Mouse (Mus musculus) gastrocnemius, adult 2 months (tissue): ENCODE data around the gene Zscan22. TPM values are rescaled to one million over a fixed set of nuclear protein-coding genes. Genes with fewer than 3 reads are reported as not detected.
"Not testable (repeated sequence)": the region's sequence is repeated elsewhere in the genome, so short reads cannot be mapped to it uniquely, and the experiment has no call there.

Source experiments
- DNase-seq: peaks from one replicate; pipeline ENCODE4 v3.0.0; 2022
- H3K27ac ChIP-seq: fragments of 200-600 bp; 2 replicates; pipeline ENCODE4 v1.8.1; 2022; ENCODE audit warnings: mild to moderate bottlenecking
- H3K4me3 ChIP-seq: fragments of 200-600 bp; 2 replicates; pipeline ENCODE4 v1.8.1; 2022; ENCODE audit warnings: mild to moderate bottlenecking, moderate library complexity
- CTCF ChIP-seq: fragments of 200-600 bp; IDR thresholded peaks from 2 replicates; pipeline ENCODE4 v1.8.1; 2022; ENCODE audit warnings: antibody characterized with exemption, mild to moderate bottlenecking, moderate library complexity
- intact Hi-C: fragments of 180-260 bp; cut with DNase I; formaldehyde crosslinking; loops from one replicate; pipeline ENCODE4 v1.15.1; 2025
- total RNA-seq, 2 experiments: library from RNA; stranded (reverse); gene quantifications; 2 replicates each; pipeline ENCODE4 v1.2.3; 2021

Zscan22 gene
- total RNA-seq, 2 experiments from 2014 or later: 3.7 to 4.4 TPM

DNA sequence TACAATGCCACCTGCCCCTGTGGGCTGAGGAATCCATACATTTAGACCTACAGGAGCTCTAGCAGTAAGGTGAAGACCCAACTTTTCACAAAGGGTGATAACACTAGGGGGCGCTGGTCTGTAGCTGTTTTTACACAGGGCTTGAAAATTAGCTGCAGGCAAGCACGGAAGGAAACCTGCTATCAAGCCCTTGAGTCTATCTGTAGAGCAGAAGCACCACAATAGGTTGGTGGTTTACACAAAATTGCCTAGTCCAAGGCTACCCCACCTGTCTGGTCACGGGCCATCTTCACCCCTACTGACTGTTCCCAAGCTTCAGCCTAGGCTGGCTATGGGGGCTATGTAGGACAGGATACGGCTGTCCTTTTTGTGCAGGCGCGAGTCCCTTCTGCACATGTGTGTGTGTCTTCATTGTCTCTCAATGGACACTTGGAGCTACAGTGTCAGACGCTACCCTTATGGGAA is 11.9 kb downstream of the Zscan22 start:
- intact Hi-C loops: loop anchor here (10.0 kb wide), 1 partner anchor 365 kb away; the partner anchor contains the start of genes Lig1 and Zswim9

DNA sequence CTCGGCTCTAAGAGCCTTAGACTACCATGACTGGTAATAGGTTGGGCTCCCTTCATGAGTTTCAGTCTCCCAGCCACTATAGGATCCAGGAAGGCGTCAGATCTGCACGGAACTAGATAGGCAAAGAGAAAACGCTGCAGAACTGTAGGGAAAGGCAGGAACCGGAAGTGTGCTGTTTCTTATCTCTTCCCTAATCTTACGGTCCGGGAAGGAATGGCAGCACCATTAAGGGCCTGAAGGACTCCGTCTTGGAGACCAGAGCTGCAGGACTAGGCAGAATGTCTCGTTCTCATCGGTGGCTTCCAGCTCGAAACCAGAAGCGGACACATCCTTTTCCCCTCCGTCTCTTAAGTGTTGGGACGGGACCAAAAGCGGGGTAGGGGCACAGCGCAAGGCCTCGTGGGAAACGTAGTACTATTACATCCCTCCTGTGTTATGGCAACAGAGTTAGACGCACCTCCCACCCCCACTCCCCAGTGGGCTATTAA is 12.6 kb downstream of the Zscan22 start:
- intact Hi-C loops: loop anchor here (1.0 to 5.0 kb wide), 2 partner anchors 99 to 137 kb away; no protein-coding TSS in a partner anchor
- no peak for TF ChIP-seq CTCF

More for the DNA sequence above, 11.9 kb downstream of the Zscan22 start:
- H3K4me3 ChIP-seq: peak overlapping the region; percentile 81
- peak; percentile 79 for TF ChIP-seq CTCF
- peak; percentile 77 for DNase-seq
- H3K27ac ChIP-seq: peak overlapping the region; percentile 95

DNA sequence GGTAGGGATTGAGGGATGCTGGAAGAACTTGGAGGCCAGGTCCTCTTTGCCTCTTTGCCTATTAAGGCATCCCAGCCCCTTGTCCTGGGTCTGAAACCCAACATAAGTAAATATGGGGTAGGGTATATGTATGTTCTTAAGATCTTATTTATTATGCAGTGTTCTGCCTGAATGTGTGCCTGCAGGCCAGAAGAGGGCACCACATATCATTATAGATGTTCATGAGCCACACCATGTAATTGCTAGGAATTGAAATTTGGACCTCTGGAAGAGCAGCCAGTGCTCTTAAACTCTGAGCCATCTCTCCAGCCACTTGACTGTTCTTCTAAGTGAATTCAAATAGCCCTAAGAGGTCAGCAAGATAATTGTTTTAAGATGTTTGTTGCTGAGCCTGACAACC is 15.9 kb downstream of the Zscan22 start:
- Histone ChIP-seq H3K4me3 (no peak overlapping the region), H3K27ac (no peak overlapping the region)
- intact Hi-C loops: loop anchor here (5.0 kb wide), 1 partner anchor 134 kb away; no protein-coding TSS in a partner anchor
- DNase-seq: no peak
- peak; percentile 51 for TF ChIP-seq CTCF

More for the DNA sequence above, 12.6 kb downstream of the Zscan22 start:
- DNase-seq: peak; percentile 65
- H3K4me3 ChIP-seq: peak overlapping the region; percentile 81
- H3K27ac ChIP-seq: peak overlapping the region; percentile 95

DNA sequence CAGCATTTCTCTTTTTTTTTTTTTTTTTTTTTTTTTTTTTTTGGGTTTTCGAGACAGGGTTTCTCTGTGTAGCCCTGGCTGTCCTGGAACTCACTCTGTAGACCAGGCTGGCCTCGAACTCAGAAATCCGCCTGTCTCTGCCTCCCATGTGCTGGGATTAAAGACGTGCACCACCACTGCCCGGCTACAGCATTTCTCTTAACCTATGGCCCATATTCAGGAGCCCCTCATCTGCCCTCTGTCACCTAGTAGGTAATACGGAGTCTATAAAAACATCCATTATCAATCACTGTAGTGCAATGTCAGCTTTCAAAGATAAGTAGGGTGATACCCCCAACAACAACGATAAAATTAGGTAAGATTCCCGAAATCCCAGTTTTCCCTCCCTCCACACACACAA is 22.9 kb downstream of the Zscan22 start:
- intact Hi-C loops: loop anchor here (5.0 kb wide), 3 partner anchors 42 to 443 kb away; partner anchors contain the start of genes Ube2m and Zfp606
- not testable (repeated sequence) for H3K4me3 ChIP-seq, DNase-seq, H3K27ac ChIP-seq

GRCm38 (mm10) chr7:12921318-12921704 is 23.7 kb downstream of the Zscan22 start:
- DNase-seq: no peak
- no peak for TF ChIP-seq CTCF
- intact Hi-C loops: loop anchor here (5.0 kb wide), 3 partner anchors 41 to 444 kb away; partner anchors contain the start of genes Ube2m and Zfp606
- Histone ChIP-seq H3K27ac (peak overlapping the region; percentile 98), H3K4me3 (peak overlapping the region; percentile 86)

DNA sequence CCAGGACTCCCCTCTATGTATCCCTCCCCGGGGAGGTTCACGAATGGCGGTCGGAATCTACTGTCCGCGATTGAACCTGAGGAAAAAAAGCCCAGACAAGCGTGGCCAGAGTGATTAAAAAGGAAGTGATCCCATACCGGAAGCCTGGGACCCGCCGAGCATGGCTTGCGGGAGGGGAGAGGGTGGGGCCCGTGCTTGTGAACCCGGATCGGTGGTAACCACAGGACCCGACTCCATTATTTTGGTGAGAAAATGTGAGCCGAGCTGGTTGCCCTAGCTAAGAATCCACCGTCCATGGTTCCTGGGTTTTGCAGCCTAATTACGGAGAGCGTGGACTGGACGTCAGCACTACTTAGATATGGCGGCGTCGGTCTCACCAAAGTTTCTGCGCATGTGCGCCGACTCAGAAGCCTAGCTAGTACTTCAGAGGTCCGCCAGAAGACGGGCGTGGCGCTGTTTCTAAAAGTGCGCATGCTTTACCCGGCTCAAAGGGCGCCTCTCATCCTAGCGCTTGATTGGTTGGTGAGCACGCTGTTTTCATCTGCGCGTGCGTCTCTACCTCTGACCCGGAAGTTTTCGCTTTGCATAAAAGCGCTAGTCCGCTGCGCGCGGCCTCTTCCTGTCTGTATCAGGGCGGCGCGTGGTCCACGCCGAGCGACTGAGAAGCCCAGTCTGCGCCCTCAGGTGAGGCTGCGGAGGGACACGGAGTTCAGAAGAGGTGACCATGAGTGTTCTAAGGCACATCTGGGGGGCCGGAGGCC is 24.3 kb downstream of the Zscan22 start, which contains the start of gene Rps5:
Gene Rps5 (plus strand): TSS at position 586 of the 761 bp plus-strand sequence.
- Histone ChIP-seq H3K4me3 (peak within 1 kb of the TSS; percentile 86), H3K27ac (peak within 1 kb of the TSS; percentile 98)
- intact Hi-C loops: loop anchor here (1.0 to 5.0 kb wide), 4 partner anchors 27 to 445 kb away; partner anchors contain the start of genes Ube2m and Zfp606
- peak; percentile 99 for DNase-seq
- peak; percentile 90 for TF ChIP-seq CTCF

DNA sequence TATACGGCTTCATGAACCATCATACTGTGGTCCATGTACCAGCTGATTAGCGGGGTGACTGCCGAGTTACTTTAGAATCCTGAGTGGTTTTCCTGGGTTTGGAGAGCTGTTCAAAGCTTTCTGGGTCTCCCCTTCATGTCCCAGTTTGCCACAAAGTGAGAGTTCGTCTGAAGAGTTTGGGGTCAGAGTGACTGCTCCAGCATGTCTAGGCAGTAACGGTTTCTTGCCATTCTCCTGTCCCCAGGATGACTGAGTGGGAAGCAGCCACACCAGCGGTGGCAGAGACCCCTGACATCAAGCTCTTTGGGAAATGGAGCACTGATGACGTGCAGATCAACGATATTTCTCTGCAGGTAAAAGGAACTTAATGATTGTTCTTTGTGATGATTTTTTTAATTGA is 25.1 kb downstream of the Zscan22 start:
- peak overlapping the region; percentile 98 for H3K27ac ChIP-seq
- intact Hi-C loops: loop anchor here (1.0 to 5.0 kb wide), 4 partner anchors 27 to 445 kb away; partner anchors contain the start of genes Ube2m and Zfp606

DNA sequence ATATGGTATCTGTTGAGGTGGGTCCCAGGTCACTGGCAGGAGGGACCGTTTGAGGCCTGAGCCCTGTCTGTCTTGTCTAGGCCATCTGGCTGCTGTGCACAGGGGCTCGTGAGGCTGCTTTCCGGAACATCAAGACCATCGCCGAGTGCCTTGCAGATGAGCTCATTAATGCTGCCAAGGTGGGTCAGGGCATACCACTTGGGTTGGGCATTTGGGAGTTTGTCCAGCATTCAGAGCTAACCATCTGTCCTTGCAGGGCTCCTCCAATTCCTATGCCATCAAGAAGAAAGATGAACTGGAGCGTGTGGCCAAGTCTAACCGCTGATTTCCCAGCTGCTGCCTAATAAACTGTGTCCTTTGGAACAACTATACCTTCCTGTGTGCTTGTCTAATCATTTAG is 28.7 kb downstream of the Zscan22 start:
- TF ChIP-seq CTCF: no peak
- H3K4me3 ChIP-seq: no peak overlapping the region
- DNase-seq: no peak
- intact Hi-C loops: no loop called here
- no peak overlapping the region for H3K27ac ChIP-seq

More for the DNA sequence above, 25.1 kb downstream of the Zscan22 start:
- DNase-seq: no peak
- H3K4me3 ChIP-seq: peak overlapping the region; percentile 86
- TF ChIP-seq CTCF: no peak

DNA sequence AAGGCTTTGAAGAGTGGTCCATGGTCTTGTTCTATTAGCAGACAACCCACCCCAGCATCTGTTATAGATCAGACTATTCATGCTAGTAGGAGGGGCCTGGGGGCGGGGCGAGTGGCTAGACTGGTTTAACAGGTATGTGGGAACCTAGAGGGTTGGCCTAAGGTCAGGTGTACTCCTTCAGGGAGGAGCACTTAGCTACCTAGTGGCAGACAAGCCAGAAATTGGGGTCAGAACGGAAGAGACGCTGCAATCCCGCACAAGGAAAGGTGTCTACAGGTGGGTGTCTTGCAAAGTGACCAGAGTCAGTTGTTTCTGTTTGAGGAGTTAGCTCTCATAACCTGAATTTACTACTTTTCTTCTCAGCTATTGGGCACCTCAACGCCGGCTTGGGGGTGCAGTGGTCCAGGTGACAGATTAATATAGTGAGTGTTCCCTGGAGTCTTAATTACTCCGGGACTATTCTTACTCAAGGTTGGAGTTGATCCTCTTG is 29.6 kb downstream of the Zscan22 start, which contains the start of gene Rnf225:
Gene Rnf225 (plus strand): TSS at position 226 of the 490 bp plus-strand sequence.
- DNase-seq: no peak
- Histone ChIP-seq H3K27ac (no peak within 1 kb of the TSS), H3K4me3 (peak within 1 kb of the TSS; percentile 55)
- TF ChIP-seq CTCF: no peak
- intact Hi-C loops: no loop called here

- no peak for TF ChIP-seq CTCF
- H3K4me3 ChIP-seq: peak overlapping the region; percentile 55
- intact Hi-C loops: no loop called here
- DNase-seq: peak; percentile 49
- no peak overlapping the region for H3K27ac ChIP-seq
Measured at GRCm38 (mm10) chr7:12927693-12928589, 30.3 kb downstream of the Zscan22 start.

GRCm38 (mm10) chr7:12933615-12934140 is 36.1 kb downstream of the Zscan22 start:
- intact Hi-C loops: no loop called here
- no peak overlapping the region for H3K27ac ChIP-seq
- no peak overlapping the region for H3K4me3 ChIP-seq
- TF ChIP-seq CTCF: no peak
- DNase-seq: no peak

GRCm38 (mm10) chr7:12934808-12935207 is 37.2 kb downstream of the Zscan22 start:
- no peak for DNase-seq
- no peak for TF ChIP-seq CTCF
- intact Hi-C loops: no loop called here
- H3K4me3 ChIP-seq: no peak overlapping the region
- no peak overlapping the region for H3K27ac ChIP-seq

GRCm38 (mm10) chr7:12937254-12937803 is 39.7 kb downstream of the Zscan22 start:
- DNase-seq, H3K4me3 ChIP-seq, H3K27ac ChIP-seq, intact Hi-C loops: not testable (repeated sequence)
